Mouse (Mus musculus): ENCODE data around the gene Klhl6. TPM values are rescaled to one million over a fixed set of nuclear protein-coding genes. Genes with fewer than 3 reads are reported as not detected.
"Not testable (repeated sequence)": the region's sequence is repeated elsewhere in the genome, so short reads cannot be mapped to it uniquely, and the experiment has no call there.

Klhl6 gene
- polyA plus RNA-seq (2016; fragmentation: Nextera tagmentation; extraction: Ambion mirVana) = 5.0 and 5.7 TPM in 2 replicates

GRCm38 (mm10) chr16:19982537-19983257, at the start of gene Klhl6:
TSS of gene Klhl6 (minus strand) at chr16:19983037.
- 83% methylated on average over 14 of the region's 14 CpGs for WGBS
- no peaks in the 10 kb centered on the region for H3K9me3 ChIP-seq
- no peak within 1 kb of the TSS for H3K4me2 ChIP-seq
- H3K27me3 ChIP-seq = no peaks in the 10 kb centered on the region
- no peak within 1 kb of the TSS for H3K27ac ChIP-seq
- H3K4me1 ChIP-seq = no peaks in the 10 kb centered on the region
- H3K36me3 ChIP-seq (replicated peaks) = no peaks in the 10 kb centered on the region
- H3K9ac ChIP-seq = no peak within 1 kb of the TSS
- no peak for ATAC-seq (ENCODE audit: low FRiP score)
- H3K4me3 ChIP-seq (replicated peaks) = no peak within 1 kb of the TSS

GRCm38 (mm10) chr16:20027241-20027640, 44.4 kb upstream of the Klhl6 start:
- WGBS = 68% methylated on average over 2 of the region's 4 CpGs
- not testable (repeated sequence) for H3K9ac ChIP-seq; H3K4me3 ChIP-seq (replicated peaks); H3K27ac ChIP-seq; H3K4me2 ChIP-seq; H3K4me1 ChIP-seq; H3K9me3 ChIP-seq; H3K36me3 ChIP-seq (replicated peaks); H3K27me3 ChIP-seq; ATAC-seq (ENCODE audit: low FRiP score)

GRCm38 (mm10) chr16:20022821-20023220, 40.0 kb upstream of the Klhl6 start:
- Histone ChIP-seq H3K4me3 (replicated peaks) (no peak overlapping the region), H3K27ac (no peak overlapping the region), H3K27me3 (no peaks in the 10 kb centered on the region), H3K9me3 (no peaks in the 10 kb centered on the region), H3K4me2 (no peak overlapping the region), H3K36me3 (replicated peaks) (no peaks in the 10 kb centered on the region), H3K4me1 (no peaks in the 10 kb centered on the region), H3K9ac (no peak overlapping the region)
- 87% methylated on average over 1 of the region's 1 CpGs for WGBS
- ATAC-seq (ENCODE audit: low FRiP score) = no peak

- no peak overlapping the region for H3K4me2 ChIP-seq
- no peak overlapping the region for H3K27ac ChIP-seq
- no peak overlapping the region for H3K9ac ChIP-seq
- H3K9me3 ChIP-seq = no peaks in the 10 kb centered on the region
- ATAC-seq (ENCODE audit: low FRiP score) = no peak
- no peak overlapping the region for H3K4me3 ChIP-seq (replicated peaks)
- 91% methylated on average over 2 of the region's 2 CpGs for WGBS
- H3K27me3 ChIP-seq = no peaks in the 10 kb centered on the region
- no peaks in the 10 kb centered on the region for H3K4me1 ChIP-seq
- no peaks in the 10 kb centered on the region for H3K36me3 ChIP-seq (replicated peaks)
Measured at GRCm38 (mm10) chr16:20021848-20022247, 39.0 kb upstream of the Klhl6 start.

GRCm38 (mm10) chr16:20012647-20013046, 29.8 kb upstream of the Klhl6 start:
- no peak for ATAC-seq (ENCODE audit: low FRiP score)
- Histone ChIP-seq H3K9ac (no peak overlapping the region), H3K36me3 (replicated peaks) (no peaks in the 10 kb centered on the region), H3K27ac (no peak overlapping the region), H3K27me3 (no peaks in the 10 kb centered on the region), H3K9me3 (no peaks in the 10 kb centered on the region), H3K4me1 (no peaks in the 10 kb centered on the region), H3K4me3 (replicated peaks) (no peak overlapping the region), H3K4me2 (no peak overlapping the region)

- no peaks in the 10 kb centered on the region for H3K27me3 ChIP-seq
- no peak overlapping the region for H3K4me3 ChIP-seq (replicated peaks)
- H3K9me3 ChIP-seq = no peaks in the 10 kb centered on the region
- no peaks in the 10 kb centered on the region for H3K36me3 ChIP-seq (replicated peaks)
- ATAC-seq (ENCODE audit: low FRiP score) = no peak
- no peak overlapping the region for H3K9ac ChIP-seq
- H3K4me2 ChIP-seq = no peak overlapping the region
- H3K4me1 ChIP-seq = no peaks in the 10 kb centered on the region
- 52% methylated on average over 1 of the region's 1 CpGs for WGBS
- H3K27ac ChIP-seq = no peak overlapping the region
Measured at GRCm38 (mm10) chr16:20006066-20006465, 23.2 kb upstream of the Klhl6 start.

GRCm38 (mm10) chr16:20000286-20000685, 17.4 kb upstream of the Klhl6 start:
- not testable (repeated sequence) for H3K4me1 ChIP-seq; H3K27me3 ChIP-seq; ATAC-seq (ENCODE audit: low FRiP score); H3K9ac ChIP-seq; H3K4me3 ChIP-seq (replicated peaks); H3K36me3 ChIP-seq (replicated peaks); H3K27ac ChIP-seq; H3K4me2 ChIP-seq; H3K9me3 ChIP-seq
- WGBS = 92% methylated on average over 8 of the region's 8 CpGs

- WGBS = 88% methylated on average over 7 of the region's 7 CpGs
- H3K4me1 ChIP-seq = no peaks in the 10 kb centered on the region
- H3K36me3 ChIP-seq (replicated peaks) = no peaks in the 10 kb centered on the region
- H3K4me2 ChIP-seq = no peak overlapping the region
- H3K27me3 ChIP-seq = no peaks in the 10 kb centered on the region
- ATAC-seq (ENCODE audit: low FRiP score) = no peak
- no peak overlapping the region for H3K27ac ChIP-seq
- no peaks in the 10 kb centered on the region for H3K9me3 ChIP-seq
- H3K4me3 ChIP-seq (replicated peaks) = no peak overlapping the region
- H3K9ac ChIP-seq = no peak overlapping the region
Measured at GRCm38 (mm10) chr16:19997616-19998015, 14.8 kb upstream of the Klhl6 start.

- WGBS = 16% methylated on average over 6 of the region's 6 CpGs
- not testable (repeated sequence) for ATAC-seq (ENCODE audit: low FRiP score)
Measured at GRCm38 (mm10) chr16:19996913-19997312, 14.1 kb upstream of the Klhl6 start.

GRCm38 (mm10) chr16:19995818-19996217, 13.0 kb upstream of the Klhl6 start:
- Histone ChIP-seq H3K9ac (no peak overlapping the region), H3K27ac (no peak overlapping the region), H3K36me3 (replicated peaks) (no peaks in the 10 kb centered on the region), H3K4me1 (no peaks in the 10 kb centered on the region), H3K9me3 (no peaks in the 10 kb centered on the region), H3K27me3 (no peaks in the 10 kb centered on the region), H3K4me3 (replicated peaks) (no peak overlapping the region), H3K4me2 (no peak overlapping the region)
- ATAC-seq (ENCODE audit: low FRiP score) = no peak

More at GRCm38 (mm10) chr16:19996913-19997312, 14.1 kb upstream of the Klhl6 start:
- not testable (repeated sequence) for H3K4me3 ChIP-seq (replicated peaks); H3K9ac ChIP-seq; H3K9me3 ChIP-seq; H3K4me1 ChIP-seq; H3K36me3 ChIP-seq (replicated peaks); H3K27me3 ChIP-seq; H3K27ac ChIP-seq; H3K4me2 ChIP-seq

GRCm38 (mm10) chr16:19993278-19993677, 10.4 kb upstream of the Klhl6 start:
- WGBS = 92% methylated on average over 3 of the region's 3 CpGs

GRCm38 (mm10) chr16:19990536-19990935, 7.7 kb upstream of the Klhl6 start:
- Histone ChIP-seq H3K36me3 (replicated peaks) (no peaks in the 10 kb centered on the region), H3K9me3 (no peaks in the 10 kb centered on the region), H3K27me3 (no peaks in the 10 kb centered on the region), H3K4me2 (no peak overlapping the region), H3K4me3 (replicated peaks) (no peak overlapping the region), H3K9ac (no peak overlapping the region), H3K4me1 (no peaks in the 10 kb centered on the region), H3K27ac (no peak overlapping the region)
- ATAC-seq (ENCODE audit: low FRiP score) = no peak

More at GRCm38 (mm10) chr16:19993278-19993677, 10.4 kb upstream of the Klhl6 start:
- H3K4me2 ChIP-seq = no peak overlapping the region
- H3K9me3 ChIP-seq = no peaks in the 10 kb centered on the region
- no peaks in the 10 kb centered on the region for H3K27me3 ChIP-seq
- H3K9ac ChIP-seq = no peak overlapping the region
- no peak for ATAC-seq (ENCODE audit: low FRiP score)
- no peak overlapping the region for H3K4me3 ChIP-seq (replicated peaks)
- no peak overlapping the region for H3K27ac ChIP-seq
- no peaks in the 10 kb centered on the region for H3K4me1 ChIP-seq
- no peaks in the 10 kb centered on the region for H3K36me3 ChIP-seq (replicated peaks)

GRCm38 (mm10) chr16:19987589-19987988, 4.8 kb upstream of the Klhl6 start:
- Histone ChIP-seq H3K9ac (no peak overlapping the region), H3K27ac (no peak overlapping the region), H3K9me3 (no peaks in the 10 kb centered on the region), H3K4me3 (replicated peaks) (no peak overlapping the region), H3K27me3 (no peaks in the 10 kb centered on the region), H3K4me1 (no peaks in the 10 kb centered on the region), H3K36me3 (replicated peaks) (no peaks in the 10 kb centered on the region), H3K4me2 (no peak overlapping the region)
- WGBS = 93% methylated on average over 2 of the region's 2 CpGs
- no peak for ATAC-seq (ENCODE audit: low FRiP score)
